Mouse (Mus musculus): ENCODE results near the gene Magi2.
"Not testable (repeated sequence)": the region's sequence is repeated elsewhere in the genome, so short reads cannot be mapped to it uniquely, and the experiment has no call there.

Gene Magi2

GRCm38 (mm10) chr5:20676193-20676871, 1449.5 kb downstream of the Magi2 start:
- DNase-seq: no peak

GRCm38 (mm10) chr5:20677246-20677645, 1450.4 kb downstream of the Magi2 start:
- DNase-seq: no peak

GRCm38 (mm10) chr5:20678573-20678972, 1451.7 kb downstream of the Magi2 start:
- DNase-seq: no peak

- peak in 1 of 2 experiments; percentile 6 for DNase-seq
Observed at GRCm38 (mm10) chr5:20679920-20680319, 1453.1 kb downstream of the Magi2 start.

GRCm38 (mm10) chr5:20680833-20681530, 1454.1 kb downstream of the Magi2 start:
- DNase-seq: peak; percentile 68 to 72

DNA sequence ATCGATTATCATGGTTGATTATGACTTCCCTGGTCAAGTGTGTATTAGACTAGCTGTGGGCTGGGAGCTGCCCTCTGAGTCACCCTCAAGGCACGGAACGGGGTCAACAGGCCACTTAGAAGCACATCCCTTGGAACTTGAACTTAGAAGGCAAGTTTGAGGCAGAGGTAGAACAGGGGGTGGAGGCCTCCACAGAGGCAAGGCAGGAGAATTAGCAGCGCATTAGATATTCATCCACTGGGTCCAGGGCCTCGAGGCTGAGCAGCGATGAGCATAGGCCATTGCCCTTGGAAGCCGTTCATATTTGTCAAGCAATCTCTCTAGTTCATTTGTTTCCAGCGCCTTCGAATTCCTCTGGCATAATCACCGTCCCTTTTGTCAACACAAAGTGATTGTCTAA, 1454.8 kb downstream of the Magi2 start:
- no peak for DNase-seq

GRCm38 (mm10) chr5:20682208-20682607, 1455.4 kb downstream of the Magi2 start:
- DNase-seq: no peak

- DNase-seq: no peak
Observed at GRCm38 (mm10) chr5:20684112-20684511, 1457.3 kb downstream of the Magi2 start.

DNA sequence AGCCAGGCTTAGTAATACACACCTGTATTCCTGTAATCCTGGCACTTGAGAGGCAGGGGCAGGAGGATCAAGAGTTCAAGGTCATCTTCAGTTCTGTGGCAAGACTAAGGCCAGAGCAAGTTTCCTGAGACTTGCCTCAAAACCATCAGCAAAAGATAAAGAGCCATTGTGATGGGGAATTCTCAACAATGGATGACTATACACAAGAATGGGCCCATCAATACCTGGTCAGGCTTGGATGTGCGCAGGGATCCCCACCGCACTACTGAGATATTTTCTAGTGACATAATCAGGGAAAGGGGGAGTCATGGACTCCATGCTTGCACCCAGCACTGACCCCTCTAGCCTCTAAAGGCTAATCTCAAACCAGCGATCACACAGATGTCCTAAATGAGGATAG, 1465.4 kb downstream of the Magi2 start:
- no peak for DNase-seq

DNA sequence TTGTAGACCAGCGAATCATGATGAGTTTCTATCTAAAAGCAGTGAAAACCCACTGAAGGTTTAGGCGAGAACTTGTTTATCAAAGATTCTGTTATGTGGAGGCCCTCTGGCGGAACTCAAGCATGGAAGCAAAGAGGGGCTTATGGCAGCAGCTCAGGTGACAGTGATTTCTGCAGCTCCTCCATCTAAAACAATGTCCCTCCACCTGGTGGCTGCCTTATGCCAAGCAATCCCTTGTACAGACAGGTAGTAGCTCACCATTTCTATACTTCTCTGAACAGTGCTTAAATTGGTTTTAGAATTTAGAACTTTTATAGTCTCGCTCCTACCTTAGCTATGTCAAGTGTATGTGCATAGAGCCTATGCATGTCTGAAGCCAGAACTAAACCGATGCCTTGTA, 1472.3 kb downstream of the Magi2 start:
- no peak for DNase-seq

DNA sequence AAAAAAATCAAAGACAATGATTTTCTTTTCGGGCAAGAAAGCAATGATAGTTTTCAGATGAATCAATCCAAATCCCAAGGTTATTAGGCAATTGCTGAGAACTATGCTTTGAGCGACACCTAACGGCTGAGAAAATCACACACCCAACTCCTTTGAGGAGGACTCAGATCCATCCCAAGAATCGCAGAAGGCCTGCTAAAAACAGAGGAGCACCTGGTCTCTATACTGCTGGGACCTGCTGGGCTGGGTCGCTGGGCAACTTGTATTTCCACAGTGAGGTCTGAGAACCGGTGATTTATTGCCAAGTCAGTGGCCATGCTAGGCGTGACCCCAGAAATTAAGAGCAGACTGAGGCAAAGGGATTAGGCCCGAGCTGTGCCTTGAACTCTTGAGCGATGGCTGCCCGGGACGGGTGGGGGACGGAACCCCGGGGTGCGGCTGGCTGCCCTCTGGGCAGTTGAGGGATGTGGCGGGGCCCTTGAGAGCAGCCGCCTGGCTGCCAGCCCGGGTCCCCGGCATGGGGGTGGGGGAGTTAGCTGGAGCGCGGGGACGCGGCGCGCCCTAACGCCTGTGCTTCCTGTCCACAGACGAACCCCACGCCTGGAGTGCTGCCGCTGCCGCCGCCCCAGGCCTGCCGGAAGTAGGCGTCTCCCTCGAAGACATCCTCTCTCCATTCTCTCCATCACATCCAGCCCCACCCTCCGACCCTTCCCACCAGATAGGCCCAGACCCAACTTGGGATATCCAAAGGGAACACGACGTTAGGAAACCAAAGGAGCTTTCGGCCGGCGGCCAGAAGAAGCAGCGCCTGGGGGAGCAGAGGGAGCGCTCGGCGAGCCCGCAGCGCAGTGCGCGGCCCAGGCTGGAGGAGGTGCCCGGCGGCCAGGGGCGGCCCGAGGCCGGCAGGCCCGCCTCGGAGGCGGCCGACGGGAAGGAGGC, 1474.9 kb downstream of the Magi2 start:
- peak; percentile 78 to 81 for DNase-seq

GRCm38 (mm10) chr5:20702480-20703303, 1475.9 kb downstream of the Magi2 start:
- DNase-seq: peak; percentile 13 to 34

- no peak for DNase-seq
Observed at GRCm38 (mm10) chr5:20703304-20703700, 1476.5 kb downstream of the Magi2 start.

GRCm38 (mm10) chr5:20703971-20704575, 1477.2 kb downstream of the Magi2 start:
- no peak for DNase-seq

- DNase-seq: no peak
Observed at GRCm38 (mm10) chr5:20704886-20705285, 1478.0 kb downstream of the Magi2 start.

DNA sequence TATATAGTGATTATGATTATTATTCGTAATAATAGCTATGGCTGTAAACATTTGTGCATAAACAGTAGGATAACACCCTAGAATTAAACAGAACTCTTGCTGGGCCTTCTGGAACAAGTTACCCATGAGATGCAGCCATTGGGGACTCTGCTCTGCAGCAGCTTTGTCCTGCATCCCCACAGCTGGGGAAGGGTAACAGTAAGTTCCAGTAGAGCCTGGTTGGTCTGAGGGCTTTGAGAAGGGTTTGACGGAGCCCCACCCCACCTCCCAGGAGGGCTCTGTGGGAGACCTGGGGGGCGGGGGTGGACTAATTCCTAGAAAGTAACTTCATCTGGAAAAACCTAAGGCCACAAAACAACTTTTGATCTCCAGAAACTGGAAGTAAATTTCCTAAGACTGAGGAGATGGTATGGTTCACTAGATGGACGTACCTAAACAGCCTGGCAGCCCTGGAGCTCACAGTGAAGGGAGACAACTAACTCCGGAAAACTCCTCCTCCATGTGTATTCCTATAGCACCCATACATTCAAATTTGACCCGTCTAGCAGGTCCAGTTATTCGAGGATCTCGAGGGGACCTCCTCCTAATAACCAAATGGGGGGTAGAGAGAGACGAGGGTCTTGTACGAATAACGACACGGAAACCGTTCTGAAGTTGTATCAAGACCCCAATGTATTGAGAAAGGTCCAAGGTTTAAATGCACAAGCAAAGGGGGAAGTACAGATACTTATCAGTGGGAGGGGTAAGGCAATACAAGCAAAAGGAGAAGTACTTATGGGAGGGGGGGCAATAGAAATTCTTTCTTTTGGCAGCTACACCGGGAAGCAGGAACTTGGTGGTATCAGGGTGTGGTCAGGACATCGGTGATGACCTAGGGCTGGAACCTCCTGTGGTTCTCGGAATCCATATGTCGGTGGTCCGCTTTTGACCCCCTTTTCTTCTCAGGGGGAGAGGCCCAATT, 1479.8 kb downstream of the Magi2 start:
- DNase-seq: not testable (repeated sequence)

DNA sequence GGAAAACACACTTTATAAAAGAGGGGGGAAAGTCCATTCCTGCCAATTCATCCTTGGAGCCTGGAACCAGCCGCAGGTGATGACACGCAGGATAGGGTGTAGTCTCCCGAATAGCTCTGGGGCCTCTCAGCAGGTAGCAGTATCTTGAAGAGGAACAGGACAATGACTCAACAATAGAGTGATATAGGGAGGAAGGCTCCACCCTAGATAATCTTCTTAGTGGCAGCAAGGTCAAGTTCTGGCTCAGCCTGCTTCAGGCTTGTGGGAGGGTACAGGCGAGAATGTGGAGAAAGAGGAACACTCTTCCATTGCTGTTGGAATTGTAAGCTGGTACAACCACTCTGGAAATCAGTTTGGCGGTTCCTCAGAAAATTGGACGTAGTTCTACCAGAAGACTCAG, 1484.0 kb downstream of the Magi2 start:
- not testable (repeated sequence) for DNase-seq

GRCm38 (mm10) chr5:20714619-20715018, 1487.8 kb downstream of the Magi2 start:
- DNase-seq: not testable (repeated sequence)

DNA sequence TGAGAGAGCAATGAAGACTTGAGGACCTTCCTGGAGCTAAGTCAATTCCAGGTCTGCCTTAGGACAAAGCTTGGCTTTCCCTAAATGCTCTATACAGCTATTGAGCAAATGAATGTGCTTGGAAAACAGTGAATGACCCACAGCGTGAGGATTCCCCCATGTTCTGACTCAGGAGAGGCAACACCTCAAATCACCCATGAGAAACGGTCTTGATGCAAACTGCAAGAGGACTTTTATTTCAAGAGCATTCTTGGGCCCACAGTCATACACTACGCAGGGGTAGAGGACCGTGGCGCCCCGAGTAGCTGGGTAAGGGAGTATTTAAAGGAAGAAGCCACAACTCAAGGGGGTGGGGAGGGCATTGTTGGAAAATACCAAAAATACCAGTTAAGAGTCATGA, 1489.1 kb downstream of the Magi2 start:
- not testable (repeated sequence) for DNase-seq

DNA sequence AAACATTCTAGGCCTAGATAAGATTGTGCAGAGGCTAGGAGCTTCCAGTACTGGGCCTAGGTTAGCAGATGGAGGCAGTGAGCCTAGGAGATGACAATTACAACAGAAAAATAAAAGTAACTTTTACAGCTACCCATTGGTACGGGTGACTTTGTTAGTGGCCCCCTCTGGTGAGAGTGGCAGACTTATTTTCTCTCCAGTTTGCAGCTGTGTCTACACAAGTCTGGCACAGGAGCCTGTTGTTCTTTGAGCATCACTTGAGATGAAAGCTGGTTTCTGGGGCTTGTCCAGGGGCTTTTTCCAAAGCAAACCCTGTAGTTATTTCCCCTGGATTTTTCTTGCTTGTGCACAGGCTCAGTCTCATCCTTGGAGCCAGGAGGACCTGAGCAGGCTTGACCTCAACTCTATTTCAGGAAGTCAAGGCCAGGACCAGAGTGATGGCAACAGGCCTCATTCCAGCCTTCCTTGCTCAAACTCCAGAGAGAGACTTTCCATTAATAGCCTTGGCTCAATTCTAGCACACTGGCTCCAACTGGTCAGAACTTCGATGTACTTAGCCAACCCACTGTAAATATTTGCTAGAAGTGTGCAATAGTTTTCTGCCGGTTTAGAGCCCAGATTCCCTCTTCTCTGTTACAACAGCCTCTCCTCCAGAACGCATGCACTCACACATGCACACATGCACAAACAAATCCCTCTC, 1493.5 kb downstream of the Magi2 start:
- DNase-seq: no peak

Data from B cell, adult 2 months (primary cell).